Mouse (Mus musculus) cortical plate, adult 2 months (tissue): ENCODE results near the gene Susd2. TPM values are rescaled to one million over a fixed set of nuclear protein-coding genes. Genes with fewer than 3 reads are reported as not detected.

ENCODE experiments used
- H3K27ac ChIP-seq: fragments of 200-500 bp; 2 replicates; pipeline ENCODE4 v1.5.1; 2012; ENCODE audit warnings: low read length, control low read depth, inconsistent platforms; ENCODE audit not compliant: insufficient read depth
- H3K4me1 ChIP-seq: fragments of 200-500 bp; 2 replicates; pipeline ENCODE4 v1.6.1; 2011; ENCODE audit warnings: low read length; ENCODE audit not compliant: control insufficient read depth, insufficient read depth
- H3K4me3 ChIP-seq: fragments of 200-500 bp; 2 replicates; pipeline ENCODE4 v1.5.1; 2011; ENCODE audit warnings: mild to moderate bottlenecking, low read length, control low read depth; ENCODE audit not compliant: insufficient read depth
- CTCF ChIP-seq: fragments of 200-500 bp; IDR thresholded peaks from 2 replicates; pipeline ENCODE4 v1.5.1; 2011; ENCODE audit warnings: mild to moderate bottlenecking, control low read depth, low read length; ENCODE audit not compliant: insufficient read depth; ENCODE audit errors: extremely low read depth
- POLR2A ChIP-seq: fragments of 200-500 bp; IDR thresholded peaks from 2 replicates; pipeline ENCODE4 v1.6.1; 2011; ENCODE audit warnings: mild to moderate bottlenecking, low read length, control low read depth; ENCODE audit not compliant: insufficient read depth; ENCODE audit errors: extremely low read depth
- polyA plus RNA-seq: library from polyadenylated mRNA; depleted of rRNA; stranded (reverse); fragments of >200 nt; gene quantifications from 2 replicates; pipeline ENCODE4 v1.2.3, GENCODE M21; 2012

The Susd2 gene
- polyA plus RNA-seq, 1 experiment = 10.9 TPM

- Histone ChIP-seq H3K27ac (no peak overlapping the region), H3K4me3 (no peak overlapping the region), H3K4me1 (no peaks in the 10 kb centered on the region)
- no peak for TF ChIP-seq POLR2A
- no peak for TF ChIP-seq CTCF
Observed at GRCm38 (mm10) chr10:75633576-75634139, 10.2 kb downstream of the Susd2 start.

GRCm38 (mm10) chr10:75633048-75633447 is 10.8 kb downstream of the Susd2 start:
- no peak for TF ChIP-seq CTCF
- TF ChIP-seq POLR2A = no peak
- no peak overlapping the region for H3K4me3 ChIP-seq
- no peak overlapping the region for H3K27ac ChIP-seq
- H3K4me1 ChIP-seq = no peaks in the 10 kb centered on the region

GRCm38 (mm10) chr10:75632633-75633032 is 11.2 kb downstream of the Susd2 start:
- TF ChIP-seq POLR2A = no peak
- no peak for TF ChIP-seq CTCF
- no peak overlapping the region for H3K27ac ChIP-seq
- no peak overlapping the region for H3K4me3 ChIP-seq
- H3K4me1 ChIP-seq = no peaks in the 10 kb centered on the region

- Histone ChIP-seq H3K4me1 (no peaks in the 10 kb centered on the region), H3K4me3 (no peak overlapping the region), H3K27ac (no peak overlapping the region)
- TF ChIP-seq POLR2A (no peak), CTCF (no peak)
Observed at GRCm38 (mm10) chr10:75627490-75627889, 16.3 kb downstream of the Susd2 start.

- H3K27ac ChIP-seq = no peak overlapping the region
- no peak overlapping the region for H3K4me3 ChIP-seq
- H3K4me1 ChIP-seq = no peaks in the 10 kb centered on the region
- TF ChIP-seq CTCF = no peak
- no peak for TF ChIP-seq POLR2A
Observed at GRCm38 (mm10) chr10:75626991-75627390, 16.8 kb downstream of the Susd2 start.

- TF ChIP-seq POLR2A (no peak), CTCF (no peak)
- Histone ChIP-seq H3K4me1 (no peaks in the 10 kb centered on the region), H3K27ac (no peak overlapping the region), H3K4me3 (no peak overlapping the region)
Observed at GRCm38 (mm10) chr10:75625920-75626319, 17.9 kb downstream of the Susd2 start.

- TF ChIP-seq CTCF (no peak), POLR2A (no peak)
- no peaks in the 10 kb centered on the region for H3K4me1 ChIP-seq
- H3K4me3 ChIP-seq = no peak overlapping the region
- no peak overlapping the region for H3K27ac ChIP-seq
Observed at GRCm38 (mm10) chr10:75620818-75621217, 23.0 kb downstream of the Susd2 start.

GRCm38 (mm10) chr10:75616044-75616443 is 27.8 kb downstream of the Susd2 start:
- H3K27ac ChIP-seq = no peak overlapping the region
- no peak for TF ChIP-seq POLR2A
- no peak for TF ChIP-seq CTCF

GRCm38 (mm10) chr10:75610486-75610885 is 33.3 kb downstream of the Susd2 start:
- H3K4me3 ChIP-seq = no peak overlapping the region
- no peaks in the 10 kb centered on the region for H3K4me1 ChIP-seq
- TF ChIP-seq POLR2A (no peak), CTCF (no peak)
- no peak overlapping the region for H3K27ac ChIP-seq

More at GRCm38 (mm10) chr10:75616044-75616443, 27.8 kb downstream of the Susd2 start:
- no peak overlapping the region for H3K4me3 ChIP-seq
- no peaks in the 10 kb centered on the region for H3K4me1 ChIP-seq

- Histone ChIP-seq H3K4me1 (no peaks in the 10 kb centered on the region), H3K4me3 (no peak overlapping the region), H3K27ac (no peak overlapping the region)
- TF ChIP-seq CTCF = no peak
- TF ChIP-seq POLR2A = no peak
Observed at GRCm38 (mm10) chr10:75608975-75609374, 34.8 kb downstream of the Susd2 start.

- TF ChIP-seq CTCF = no peak
- no peak for TF ChIP-seq POLR2A
- Histone ChIP-seq H3K27ac (no peak overlapping the region), H3K4me1 (no peaks in the 10 kb centered on the region), H3K4me3 (no peak overlapping the region)
Observed at GRCm38 (mm10) chr10:75607253-75607652, 36.6 kb downstream of the Susd2 start.
